Mouse (Mus musculus) megakaryocyte-erythroid progenitor cell, adult 5-6 weeks (primary cell): ENCODE data around the gene Phf1. TPM values are rescaled to one million over a fixed set of nuclear protein-coding genes. Genes with fewer than 3 reads are reported as not detected.
A peak's percentile ranks its signal among the peaks of the same experiment; 100 is the strongest.

ENCODE experiments used
- ATAC-seq: replicated peaks from 2 replicates; pipeline ENCODE4 v1.8.0; 2016; ENCODE audit warnings: mild to moderate bottlenecking, inconsistent platforms; ENCODE audit not compliant: severe bottlenecking, poor library complexity, low FRiP score, low TSS enrichment
- total RNA-seq, 2 experiments: library from RNA; stranded (forward) in 1 of 2; stranded (reverse) in 1 of 2; fragments of 200-1000, 215-1000 nt in 1 of 2; fragments of >200 nt in 1 of 2; fragmentation: Nextera tagmentation in 1 of 2; gene quantifications; 2 replicates each; pipeline ENCODE4 v1.2.3; 2014 to 2017

The Phf1 gene
- total RNA-seq, 2 experiments from 2014 or later: 2.8 to 11.6 TPM

DNA sequence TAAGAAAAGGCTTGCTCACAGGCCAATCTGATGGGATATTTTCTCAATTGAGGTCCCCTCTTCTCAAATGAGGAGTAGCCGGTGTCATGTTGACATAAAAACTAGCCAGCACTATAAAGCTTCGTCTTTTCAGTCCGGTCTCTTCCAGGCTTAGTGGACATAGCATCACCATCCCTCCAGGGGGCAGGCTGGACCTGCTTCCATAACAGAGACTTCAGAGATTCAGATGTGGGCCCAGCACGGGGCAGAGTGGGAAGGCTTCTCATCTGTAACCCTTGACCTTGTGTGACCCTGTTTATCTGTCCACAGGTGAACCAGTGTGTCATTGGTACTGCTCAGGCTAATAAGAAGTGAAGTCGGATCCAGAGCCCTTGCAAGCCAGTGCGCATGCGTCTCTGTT is 1.1 kb upstream of the Phf1 start:
- peak; percentile 44; the same call in 1 of the 2 replicates for ATAC-seq

DNA sequence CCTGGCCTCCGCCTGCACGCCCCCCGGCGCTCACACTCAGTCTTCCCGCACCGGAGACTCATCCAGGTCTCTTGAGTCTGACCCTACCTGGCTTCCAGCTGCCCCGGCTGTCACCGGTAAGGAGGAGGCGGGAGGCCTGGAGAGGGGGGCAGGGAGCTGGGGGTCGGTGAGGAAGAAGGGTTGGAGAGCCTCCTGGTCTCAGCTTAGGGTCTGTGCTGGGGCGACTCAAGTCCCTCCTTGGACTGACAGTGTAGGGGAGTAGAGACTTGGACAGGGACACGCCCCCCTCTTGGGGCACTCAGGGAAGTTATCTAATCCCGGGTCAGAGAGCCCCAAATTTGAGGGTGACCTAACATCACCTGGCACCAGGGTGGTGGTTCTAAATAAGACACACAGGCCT is 567 bp downstream of the Phf1 start:
- peak; percentile 3; the same call in 1 of the 2 replicates for ATAC-seq

DNA sequence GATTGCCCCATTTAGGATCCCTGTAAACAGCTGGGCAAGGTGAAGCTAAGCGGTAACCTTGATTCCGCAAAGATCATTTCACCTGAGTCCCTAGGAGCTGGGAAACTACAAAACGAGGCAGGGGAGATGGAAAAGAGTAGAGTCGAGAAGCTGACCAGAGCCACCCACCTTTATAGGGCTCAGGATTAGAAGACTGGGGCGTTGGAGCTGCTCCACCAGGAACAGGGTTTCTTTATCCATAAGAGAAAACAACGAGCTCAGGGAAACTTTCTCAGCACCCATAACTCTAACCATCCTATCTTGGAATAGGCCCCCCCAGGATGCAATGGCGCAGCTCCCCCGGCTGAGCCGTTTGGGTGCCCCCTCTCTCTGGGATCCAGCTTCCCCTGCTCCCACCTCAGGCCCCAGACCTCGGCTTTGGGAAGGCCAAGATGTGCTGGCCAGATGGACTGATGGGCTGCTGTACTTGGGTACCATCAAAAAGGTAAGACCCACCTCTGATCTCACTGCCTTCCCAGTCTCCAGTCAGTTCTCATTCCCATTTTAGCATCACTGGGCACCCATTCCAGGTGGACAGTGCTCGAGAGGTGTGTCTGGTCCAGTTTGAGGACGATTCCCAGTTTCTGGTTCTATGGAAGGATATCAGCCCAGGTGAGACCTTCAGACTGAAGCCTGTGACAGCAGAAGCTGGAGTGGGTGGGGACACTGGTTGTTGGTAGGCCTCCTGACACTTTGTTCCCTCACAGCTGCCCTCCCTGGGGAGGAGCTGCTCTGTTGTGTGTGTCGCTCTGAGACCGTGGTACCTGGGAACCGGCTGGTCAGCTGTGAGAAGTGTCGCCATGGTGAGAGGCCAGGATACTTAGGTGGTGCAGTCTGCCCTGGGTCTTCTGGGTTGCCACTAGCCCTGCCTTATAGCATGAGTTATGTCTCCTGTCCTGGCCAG is 1.3 kb downstream of the Phf1 start:
- ATAC-seq: no peak

DNA sequence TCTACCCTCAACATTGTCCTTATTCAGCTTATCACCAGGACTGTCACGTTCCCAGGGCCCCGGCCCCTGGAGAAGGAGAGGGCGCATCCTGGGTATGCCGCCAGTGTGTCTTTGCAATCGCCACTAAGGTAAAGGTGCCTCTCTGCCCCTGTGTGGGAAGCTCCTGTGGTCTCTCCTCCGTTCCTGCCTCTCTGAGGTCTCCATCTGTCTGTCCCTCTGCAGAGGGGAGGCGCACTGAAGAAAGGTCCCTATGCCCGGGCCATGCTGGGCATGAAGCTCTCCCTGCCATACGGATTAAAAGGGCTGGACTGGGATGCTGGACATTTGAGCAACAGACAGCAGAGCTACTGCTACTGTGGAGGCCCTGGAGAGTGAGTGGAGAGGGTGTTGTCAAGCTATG is 2.2 kb downstream of the Phf1 start:
- no peak for ATAC-seq

DNA sequence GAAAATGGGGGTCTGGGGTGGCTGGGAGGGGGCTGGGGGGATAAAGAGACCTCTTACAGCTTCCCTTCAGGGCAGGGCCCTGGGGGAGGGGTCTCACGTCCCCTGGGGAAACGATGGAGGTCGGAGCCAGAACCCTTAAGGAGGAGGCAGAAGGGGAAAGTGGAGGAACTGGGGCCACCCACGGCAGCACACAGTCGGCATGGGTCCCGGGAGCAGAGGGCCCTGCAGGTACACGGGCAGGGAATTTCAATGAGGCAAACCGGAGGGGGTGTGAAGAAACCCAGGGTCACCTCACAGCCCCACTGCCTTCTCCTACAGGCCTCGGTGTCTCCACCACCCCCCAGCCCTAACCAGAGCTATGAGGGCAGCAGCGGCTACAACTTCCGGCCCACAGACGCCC is 3.6 kb downstream of the Phf1 start:
- no peak for ATAC-seq

DNA sequence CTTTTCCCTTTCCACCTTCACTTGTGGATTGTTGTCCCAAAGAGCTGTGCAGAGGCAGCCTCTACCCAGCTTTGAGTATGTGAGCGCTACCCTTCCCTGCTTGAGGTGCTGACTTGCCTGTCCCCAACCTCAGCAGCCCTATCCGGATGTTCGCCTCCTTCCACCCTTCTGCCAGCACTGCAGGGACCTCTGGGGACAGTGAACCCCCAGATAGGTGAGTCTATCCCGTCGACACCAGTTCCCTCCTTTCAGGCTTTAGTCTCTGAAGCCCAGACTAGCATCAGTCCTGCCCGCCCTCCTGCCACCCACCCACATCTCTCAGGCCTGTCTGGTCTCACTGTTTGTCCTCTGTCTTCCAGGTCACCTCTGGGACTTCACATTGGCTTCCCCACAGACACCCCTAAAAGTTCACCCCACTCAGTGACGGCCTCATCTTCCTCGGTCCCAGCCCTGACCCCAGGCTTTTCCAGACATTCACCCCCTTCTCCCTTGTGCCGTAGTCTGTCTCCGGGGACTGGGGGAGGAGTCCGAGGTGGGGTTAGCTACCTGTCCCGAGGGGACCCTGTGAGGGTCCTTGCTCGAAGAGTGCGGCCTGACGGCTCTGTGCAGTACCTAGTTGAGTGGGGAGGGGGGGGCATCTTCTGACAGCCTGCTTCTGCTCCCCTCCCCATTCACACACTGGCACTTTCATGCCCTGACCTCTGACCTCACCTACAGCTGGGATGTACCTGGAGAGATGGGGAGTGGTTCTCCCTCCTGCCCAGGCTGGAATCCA is 4.3 kb downstream of the Phf1 start:
- ATAC-seq: no peak

DNA sequence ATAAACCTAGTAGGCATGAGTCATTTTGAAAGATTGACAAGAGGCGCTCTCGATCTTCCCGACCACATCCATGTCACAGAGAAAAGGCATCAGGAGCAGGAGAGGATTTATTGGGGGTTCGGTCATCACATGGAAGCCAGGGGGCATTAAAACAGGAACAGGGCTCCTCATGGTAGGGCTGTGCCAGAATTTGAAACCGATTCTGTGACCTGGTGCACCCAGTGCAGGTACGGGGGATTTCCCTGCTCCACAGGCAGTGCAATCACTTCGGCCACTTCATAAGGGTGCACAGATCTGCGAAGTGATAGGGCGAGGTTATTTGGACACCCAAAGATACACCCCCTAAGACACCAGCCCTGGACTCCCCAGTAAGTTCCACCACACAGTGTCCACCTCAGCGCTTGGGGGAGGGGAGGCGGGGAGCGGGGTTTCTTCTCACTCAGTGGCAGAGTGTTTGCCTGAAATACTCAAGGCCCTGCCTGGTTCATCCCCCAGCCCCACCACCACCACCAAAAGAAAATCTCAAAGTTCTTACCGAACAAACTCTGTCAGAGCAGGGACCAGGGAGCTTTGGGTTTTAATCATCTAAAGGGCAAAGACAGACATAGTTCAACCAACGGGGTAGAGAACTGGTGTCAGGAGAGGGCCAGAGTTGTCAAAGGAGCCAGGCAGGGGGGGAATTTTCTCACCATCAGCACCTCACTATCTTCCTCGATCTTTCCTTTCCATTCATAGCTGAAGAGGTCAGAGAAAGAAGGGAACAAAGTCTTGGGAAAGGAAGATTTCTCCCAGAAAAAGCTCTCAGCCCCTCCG is 5.2 kb downstream of the Phf1 start:
- ATAC-seq: no peak

DNA sequence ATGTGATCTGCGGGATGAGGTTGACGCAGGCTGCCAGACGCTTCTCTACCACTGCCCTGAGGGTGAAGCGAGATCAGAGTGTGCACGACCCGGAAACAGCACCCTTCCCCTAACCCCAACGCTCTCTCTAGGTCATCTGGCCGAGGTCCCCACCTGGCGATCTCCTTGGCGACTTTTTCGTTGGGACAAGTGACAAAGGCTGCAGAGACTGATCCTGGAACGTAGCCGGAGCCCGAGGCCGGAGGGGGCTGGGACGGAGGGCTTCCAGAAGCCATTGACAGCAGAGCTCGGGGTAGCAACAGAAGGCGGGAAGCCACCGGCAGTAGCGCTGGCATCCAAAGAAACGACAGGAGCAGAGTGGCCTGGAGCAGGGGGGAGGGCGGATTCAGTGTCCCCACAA is 5.9 kb downstream of the Phf1 start:
- peak; percentile 5 for ATAC-seq

DNA sequence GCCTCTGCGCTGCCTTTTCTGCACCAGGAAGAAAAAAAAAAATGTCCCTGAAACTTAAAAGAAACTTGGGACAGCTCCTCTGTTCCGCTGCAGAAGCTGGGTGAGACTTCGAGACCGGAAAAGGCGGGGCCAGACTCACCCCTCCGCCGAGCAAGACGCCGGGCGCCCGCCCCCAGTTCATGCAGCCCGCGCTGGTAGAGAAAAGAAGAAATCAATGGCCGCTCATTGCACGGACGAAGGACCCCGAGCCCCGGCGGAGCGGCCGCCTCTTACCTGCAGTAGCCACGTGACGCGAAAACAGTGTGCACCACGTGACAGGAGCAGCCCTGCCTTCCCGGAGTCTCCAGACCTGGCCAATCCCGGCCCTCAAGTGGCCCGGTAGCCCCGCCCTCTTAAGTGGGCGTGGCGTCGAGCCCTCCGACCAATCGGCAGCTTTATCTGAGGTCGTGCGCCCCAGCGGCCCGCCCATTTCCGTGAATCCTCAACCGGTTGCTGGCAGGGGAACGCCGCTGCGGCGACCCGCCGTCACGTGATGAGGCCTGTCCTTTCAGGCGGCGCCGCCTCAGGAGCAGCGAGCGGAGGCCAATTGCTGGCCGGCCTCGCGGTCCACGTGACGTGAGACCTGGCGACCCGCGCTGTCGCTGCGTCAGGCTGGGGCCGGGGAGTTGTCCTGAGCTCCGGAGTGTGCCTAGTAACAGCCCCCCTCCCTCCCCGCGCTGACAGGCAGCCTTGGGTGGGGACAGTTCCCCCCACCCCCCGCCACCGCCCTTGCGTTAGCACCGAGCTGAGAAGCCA is 6.5 kb downstream of the Phf1 start, which contains the start of gene Cuta:
Gene Cuta (minus strand): TSS at position 392 of the 795 bp plus-strand sequence.
- peak; percentile 84 for ATAC-seq

DNA sequence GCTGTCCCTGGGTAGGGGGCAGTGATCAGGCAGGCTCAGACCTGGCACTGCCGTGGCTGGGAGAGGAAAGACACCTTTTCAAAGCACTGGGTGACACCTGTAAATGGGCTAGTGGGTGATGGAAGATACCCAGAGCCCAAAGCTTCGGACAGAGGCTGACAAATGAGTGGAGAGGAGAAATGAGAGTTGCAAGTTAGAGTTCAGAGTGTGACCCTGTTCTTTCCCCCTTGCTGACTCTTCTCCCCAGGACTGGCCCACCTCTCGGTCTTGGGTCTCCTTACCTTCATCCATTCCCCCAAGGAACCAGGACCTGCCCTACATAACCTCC is 7.1 kb downstream of the Phf1 start:
- ATAC-seq: no peak

DNA sequence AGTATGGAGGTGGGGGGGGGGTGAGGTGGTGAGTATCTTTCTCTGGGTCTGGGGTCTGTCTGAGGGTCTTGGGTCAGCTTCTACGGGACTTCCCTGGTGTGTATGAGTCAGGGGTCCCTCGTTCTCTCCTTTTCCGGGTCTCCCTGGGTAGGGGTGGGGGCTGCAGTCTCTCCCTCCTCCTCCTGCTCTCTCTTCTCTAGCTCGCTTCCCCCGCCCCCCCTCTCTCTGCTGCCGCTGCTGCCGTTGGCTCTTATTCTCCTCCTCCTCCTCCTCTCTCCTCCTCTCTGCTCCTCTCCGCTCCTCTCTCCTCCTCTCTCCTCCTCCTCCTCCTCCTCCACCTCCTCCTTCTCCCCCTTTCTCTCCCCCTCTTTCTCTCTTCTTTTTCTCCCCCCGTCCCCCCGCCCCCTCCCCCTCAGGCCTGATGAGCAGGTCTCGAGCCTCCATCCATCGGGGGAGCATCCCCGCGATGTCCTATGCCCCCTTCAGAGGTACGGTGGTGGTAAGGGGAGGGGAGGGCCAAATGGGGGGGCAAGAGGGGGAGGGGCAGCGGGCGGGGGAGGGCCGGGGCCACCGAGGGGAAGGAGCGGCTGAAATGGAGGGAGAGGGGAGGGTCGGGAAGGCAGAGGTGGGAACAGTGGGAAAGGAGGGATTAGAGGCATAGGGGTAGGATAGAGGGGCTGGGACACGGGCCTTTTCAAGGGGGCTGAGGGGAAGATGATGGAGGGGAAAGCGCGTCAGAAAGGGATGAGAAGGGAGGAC is 8.4 kb downstream of the Phf1 start, which contains the start of gene Syngap1:
Gene Syngap1 (plus strand): TSS at position 223 of the 759 bp plus-strand sequence.
- no peak for ATAC-seq

DNA sequence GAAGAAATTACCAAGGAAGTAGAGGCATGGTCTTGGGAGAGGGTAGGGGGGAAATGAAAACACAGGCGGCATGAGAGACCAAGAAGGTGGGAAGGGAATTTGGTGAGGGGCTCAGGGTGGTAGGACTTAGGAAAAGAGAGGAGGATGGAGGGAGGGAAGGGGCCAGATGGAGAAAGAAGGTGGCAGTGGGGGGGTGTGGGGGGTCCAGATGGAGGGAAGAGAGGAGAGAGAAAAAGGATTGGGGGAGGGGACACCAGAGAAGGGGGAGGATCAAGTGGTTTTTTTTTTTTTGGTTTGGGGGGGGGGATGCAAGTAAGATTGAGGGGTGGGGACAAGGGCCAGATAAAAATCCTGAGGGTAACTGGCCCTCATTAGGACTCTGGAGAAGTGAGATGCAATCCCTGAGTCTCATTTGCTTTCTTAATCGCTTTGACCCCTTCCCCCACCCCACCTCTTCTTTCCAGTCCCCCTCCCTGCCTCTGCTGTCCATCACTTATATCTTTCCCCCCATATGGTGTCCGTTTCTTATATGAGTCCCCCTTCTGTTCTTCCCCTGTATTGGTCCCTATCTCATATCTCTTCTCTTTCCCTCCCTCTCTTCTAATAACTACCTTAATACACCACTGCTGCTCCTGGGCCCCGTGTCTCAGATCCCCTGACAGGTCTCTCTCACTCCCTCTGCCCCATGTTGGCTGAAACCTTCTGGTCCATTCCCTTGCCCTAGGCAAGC is 9.2 kb downstream of the Phf1 start:
- ATAC-seq: no peak

DNA sequence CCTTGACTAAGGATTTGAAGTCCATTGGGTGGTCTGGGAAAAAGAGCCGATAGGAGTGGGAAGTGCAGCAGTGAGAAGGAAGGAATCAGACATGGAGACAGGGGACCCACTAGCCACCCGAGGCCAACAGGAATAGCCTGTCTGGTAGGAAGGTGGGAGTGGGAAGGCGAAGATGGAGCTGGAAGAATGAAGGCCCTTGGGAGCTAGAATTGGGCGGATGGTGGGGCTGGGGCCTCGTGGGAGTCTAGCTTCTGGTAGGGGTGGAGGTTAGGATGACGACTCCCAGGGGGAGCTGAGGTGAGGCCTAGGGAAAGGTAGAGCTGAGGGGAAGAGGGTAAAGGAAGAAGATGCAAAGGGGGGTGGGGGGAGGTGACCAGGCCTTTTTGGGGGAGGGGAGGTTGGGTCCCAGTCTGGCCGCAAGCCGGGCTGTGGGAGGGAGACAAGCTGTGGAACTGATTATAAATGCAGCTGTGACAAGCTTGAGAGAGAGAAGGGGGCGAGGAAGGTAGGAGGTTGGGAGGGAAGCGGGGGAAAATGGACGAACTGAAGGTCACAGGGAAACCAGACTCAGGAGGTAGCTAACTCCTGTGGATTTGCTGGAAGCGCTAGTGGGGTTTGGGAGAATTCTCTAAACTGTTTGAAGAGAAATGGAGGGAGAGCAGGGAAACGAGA is 13.1 kb downstream of the Phf1 start:
- ATAC-seq: no peak

DNA sequence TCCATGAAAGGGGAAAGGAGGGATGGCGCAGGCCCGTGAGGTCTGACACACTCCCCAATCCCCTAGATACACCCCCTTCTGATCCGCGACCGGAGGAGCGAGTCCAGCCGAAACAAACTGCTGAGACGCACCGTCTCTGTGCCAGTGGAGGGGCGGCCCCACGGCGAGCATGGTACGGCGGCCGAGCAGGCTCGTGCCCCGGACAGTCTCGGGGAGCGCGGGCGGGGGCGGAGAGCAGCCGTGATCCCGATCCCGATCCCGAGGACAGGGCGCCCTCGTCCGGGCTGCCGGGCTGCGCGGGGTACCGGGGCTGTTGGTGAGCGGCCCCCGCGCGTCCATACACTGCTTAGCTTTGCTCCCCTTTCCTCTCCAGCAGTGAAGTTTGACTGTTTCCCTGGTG is 13.7 kb downstream of the Phf1 start:
- 0 out of 2 replicates have a peak, but pooled peaks have one; percentile 28 for ATAC-seq

DNA sequence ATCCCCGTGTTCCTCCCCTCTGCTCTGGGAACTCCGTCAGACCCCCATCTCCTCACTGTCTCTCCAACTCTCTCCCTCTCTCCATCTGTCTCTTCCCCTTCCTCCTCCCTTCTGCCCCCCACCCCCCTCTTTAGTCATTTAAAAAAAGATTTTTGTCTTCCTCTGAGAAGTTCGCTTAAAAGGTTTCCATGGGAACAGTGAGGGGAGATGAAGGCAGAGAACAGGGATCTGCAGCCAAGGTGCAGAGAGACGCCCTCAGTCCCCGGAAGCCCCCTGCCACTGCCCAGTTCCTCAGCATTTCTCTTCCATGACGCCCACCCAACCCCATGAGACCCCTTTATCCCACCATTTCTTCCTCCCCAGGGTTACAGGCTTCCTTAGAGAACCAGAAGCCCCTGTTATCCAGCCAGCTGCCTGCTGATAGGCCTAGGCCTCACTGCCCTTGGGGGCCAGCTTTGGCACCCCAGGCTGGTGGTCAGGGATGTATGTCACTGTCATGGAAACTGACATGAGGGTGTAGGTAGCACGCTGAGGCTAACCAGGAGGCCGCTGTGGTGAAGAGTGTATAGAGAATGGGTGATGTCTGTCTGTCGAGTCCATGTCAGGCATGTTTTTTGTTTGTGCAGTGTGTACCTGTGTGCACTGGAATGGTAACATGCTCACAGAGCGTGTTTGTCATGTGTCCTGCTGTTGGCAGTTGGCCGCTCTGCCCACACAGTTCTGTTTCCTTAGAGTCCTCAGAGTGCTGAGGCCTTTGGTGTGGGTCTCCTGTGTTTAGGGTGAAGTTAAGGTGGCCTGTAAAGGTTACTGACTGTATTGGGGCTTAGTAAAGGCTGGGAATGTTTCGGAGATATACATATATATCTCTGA is 14.6 kb downstream of the Phf1 start:
- no peak for ATAC-seq
